Mouse (Mus musculus): ENCODE results near the gene Pou3f1. TPM values are rescaled to one million over a fixed set of nuclear protein-coding genes. Genes with fewer than 3 reads are reported as not detected.

The Pou3f1 gene
- 16.8 and 22.6 TPM in 2 replicates for polyA plus RNA-seq (2015; fragmentation: Nextera tagmentation; extraction: Ambion mirVana)

GRCm38 (mm10) chr4:124656518-124656853 lies at the start of gene Pou3f1:
Pou3f1 (plus strand) TSS chr4:124656807.
- Histone ChIP-seq H3K27me3 (replicated peaks) (peaks cover 29% of the 10 kb centered on the region), H3K27ac (peak within 1 kb of the TSS; percentile 70), H3K9me3 (no peaks in the 10 kb centered on the region), H3K4me2 (peak within 1 kb of the TSS; percentile 66), H3K4me3 (peak within 1 kb of the TSS; percentile 54), H3K9ac (peak within 1 kb of the TSS; percentile 49), H3K36me3 (replicated peaks) (no peaks in the 10 kb centered on the region), H3K4me1 (peaks cover 43% of the 10 kb centered on the region)
- under 1% methylated on average over 15 of the region's 15 CpGs for WGBS
- no peak; the same call in 1 of the 2 replicates for ATAC-seq (replicated peaks)

- no peaks in the 10 kb centered on the region for H3K36me3 ChIP-seq (replicated peaks)
- H3K27me3 ChIP-seq (replicated peaks), result peaks cover 3% of the 10 kb centered on the region; the same call in 1 of the 2 replicates
- 63% methylated on average over 8 of the region's 8 CpGs for WGBS
- ATAC-seq (replicated peaks), result no peak
- no peaks in the 10 kb centered on the region for H3K9me3 ChIP-seq
- no peaks in the 10 kb centered on the region for H3K4me1 ChIP-seq
- no peak overlapping the region for H3K9ac ChIP-seq
- H3K4me2 ChIP-seq, result no peak overlapping the region
- no peak overlapping the region for H3K27ac ChIP-seq
- H3K4me3 ChIP-seq, result no peak overlapping the region
Measured at GRCm38 (mm10) chr4:124607166-124607565, 49.4 kb upstream of the Pou3f1 start.

GRCm38 (mm10) chr4:124610066-124610465 lies 46.5 kb upstream of the Pou3f1 start:
- no peaks in the 10 kb centered on the region for H3K36me3 ChIP-seq (replicated peaks)
- 72% methylated on average over 2 of the region's 2 CpGs for WGBS
- no peak for ATAC-seq (replicated peaks)
- H3K4me2 ChIP-seq, result no peak overlapping the region
- no peak overlapping the region for H3K4me3 ChIP-seq
- no peaks in the 10 kb centered on the region for H3K9me3 ChIP-seq
- H3K9ac ChIP-seq, result no peak overlapping the region
- no peak overlapping the region for H3K27ac ChIP-seq
- peaks cover 9% of the 10 kb centered on the region for H3K4me1 ChIP-seq
- H3K27me3 ChIP-seq (replicated peaks), result peaks cover 3% of the 10 kb centered on the region; the same call in 1 of the 2 replicates

- H3K9me3 ChIP-seq, result no peaks in the 10 kb centered on the region
- no peak for ATAC-seq (replicated peaks)
- no peak within 1 kb of the TSS for H3K9ac ChIP-seq
- H3K27me3 ChIP-seq (replicated peaks), result no peaks in the 10 kb centered on the region
- H3K4me1 ChIP-seq, result peaks cover 15% of the 10 kb centered on the region
- H3K27ac ChIP-seq, result no peak within 1 kb of the TSS
- no peaks in the 10 kb centered on the region for H3K36me3 ChIP-seq (replicated peaks)
- no peak within 1 kb of the TSS for H3K4me2 ChIP-seq
- WGBS, result 70% methylated on average over 2 of the region's 2 CpGs
- no peak within 1 kb of the TSS for H3K4me3 ChIP-seq
Measured at GRCm38 (mm10) chr4:124610703-124611102, 45.9 kb upstream of the Pou3f1 start, which contains the start of gene 3100002H09Rik. 3100002H09Rik (minus strand) TSS chr4:124610803.

- ATAC-seq (replicated peaks), result no peak
- WGBS, result 84% methylated on average over 4 of the region's 4 CpGs
- Histone ChIP-seq H3K36me3 (replicated peaks) (no peaks in the 10 kb centered on the region), H3K9me3 (no peaks in the 10 kb centered on the region), H3K9ac (no peak overlapping the region), H3K27ac (no peak overlapping the region), H3K4me3 (no peak overlapping the region), H3K4me2 (no peak overlapping the region), H3K27me3 (replicated peaks) (no peaks in the 10 kb centered on the region), H3K4me1 (peaks cover 22% of the 10 kb centered on the region)
Measured at GRCm38 (mm10) chr4:124611768-124612167, 44.8 kb upstream of the Pou3f1 start.

GRCm38 (mm10) chr4:124614189-124614588 lies 42.4 kb upstream of the Pou3f1 start:
- Histone ChIP-seq H3K4me1 (peaks cover 39% of the 10 kb centered on the region), H3K27me3 (replicated peaks) (no peaks in the 10 kb centered on the region), H3K4me3 (no peak overlapping the region), H3K27ac (no peak overlapping the region), H3K9me3 (no peaks in the 10 kb centered on the region), H3K9ac (no peak overlapping the region), H3K36me3 (replicated peaks) (no peaks in the 10 kb centered on the region), H3K4me2 (no peak overlapping the region)
- no peak for ATAC-seq (replicated peaks)
- WGBS, result 0% methylated on average over 1 of the region's 1 CpGs

GRCm38 (mm10) chr4:124615406-124615960 lies 41.1 kb upstream of the Pou3f1 start:
- Histone ChIP-seq H3K27me3 (replicated peaks) (no peaks in the 10 kb centered on the region), H3K36me3 (replicated peaks) (no peaks in the 10 kb centered on the region), H3K4me2 (no peak overlapping the region), H3K9ac (no peak overlapping the region), H3K4me1 (peaks cover 39% of the 10 kb centered on the region), H3K27ac (peak overlapping the region; percentile 55), H3K9me3 (no peaks in the 10 kb centered on the region), H3K4me3 (no peak overlapping the region)
- WGBS, result 31% methylated on average over 14 of the region's 14 CpGs
- ATAC-seq (replicated peaks), result no peak

GRCm38 (mm10) chr4:124615986-124616385 lies 40.6 kb upstream of the Pou3f1 start:
- no peaks in the 10 kb centered on the region for H3K9me3 ChIP-seq
- 50% methylated on average over 9 of the region's 9 CpGs for WGBS
- no peak for ATAC-seq (replicated peaks)
- no peak overlapping the region for H3K4me3 ChIP-seq
- H3K27ac ChIP-seq, result peak overlapping the region; percentile 55
- no peak overlapping the region for H3K4me2 ChIP-seq
- no peaks in the 10 kb centered on the region for H3K27me3 ChIP-seq (replicated peaks)
- peaks cover 39% of the 10 kb centered on the region for H3K4me1 ChIP-seq
- H3K36me3 ChIP-seq (replicated peaks), result no peaks in the 10 kb centered on the region
- H3K9ac ChIP-seq, result no peak overlapping the region

- Histone ChIP-seq H3K9ac (no peak overlapping the region), H3K4me1 (peaks cover 41% of the 10 kb centered on the region), H3K4me2 (no peak overlapping the region), H3K27ac (peak overlapping the region; percentile 55; the same call in 1 of the 2 replicates), H3K27me3 (replicated peaks) (no peaks in the 10 kb centered on the region), H3K36me3 (replicated peaks) (no peaks in the 10 kb centered on the region), H3K9me3 (no peaks in the 10 kb centered on the region), H3K4me3 (no peak overlapping the region)
- WGBS, result 27% methylated on average over 1 of the region's 1 CpGs
- ATAC-seq (replicated peaks), result peak; percentile 19; the same call in 1 of the 2 replicates
Measured at GRCm38 (mm10) chr4:124616636-124617035, 40.0 kb upstream of the Pou3f1 start.

- no peaks in the 10 kb centered on the region for H3K9me3 ChIP-seq
- peaks cover 40% of the 10 kb centered on the region for H3K4me1 ChIP-seq
- H3K9ac ChIP-seq, result no peak overlapping the region
- no peaks in the 10 kb centered on the region for H3K27me3 ChIP-seq (replicated peaks)
- ATAC-seq (replicated peaks), result no peak
- peak overlapping the region; percentile 51; the same call in 1 of the 2 replicates for H3K27ac ChIP-seq
- H3K36me3 ChIP-seq (replicated peaks), result no peaks in the 10 kb centered on the region
- H3K4me2 ChIP-seq, result peak overlapping the region; percentile 23; the same call in 1 of the 2 replicates
- no peak overlapping the region for H3K4me3 ChIP-seq
- WGBS, result 7% methylated on average over 16 of the region's 16 CpGs
Measured at GRCm38 (mm10) chr4:124618599-124618998, 38.0 kb upstream of the Pou3f1 start.

GRCm38 (mm10) chr4:124621406-124621805 lies 35.2 kb upstream of the Pou3f1 start:
- 57% methylated on average over 11 of the region's 11 CpGs for WGBS
- ATAC-seq (replicated peaks), result no peak
- Histone ChIP-seq H3K4me1 (peaks cover 29% of the 10 kb centered on the region), H3K9me3 (no peaks in the 10 kb centered on the region), H3K9ac (no peak overlapping the region), H3K4me3 (no peak overlapping the region), H3K36me3 (replicated peaks) (no peaks in the 10 kb centered on the region), H3K27ac (no peak overlapping the region), H3K27me3 (replicated peaks) (no peaks in the 10 kb centered on the region), H3K4me2 (no peak overlapping the region)

GRCm38 (mm10) chr4:124622566-124622965 lies 34.0 kb upstream of the Pou3f1 start:
- no peak overlapping the region for H3K4me2 ChIP-seq

GRCm38 (mm10) chr4:124624111-124624581 lies 32.5 kb upstream of the Pou3f1 start:
- no peaks in the 10 kb centered on the region for H3K36me3 ChIP-seq (replicated peaks)
- 0 out of 2 replicates have a peak overlapping the region, but pooled peaks have one; percentile 31 for H3K27ac ChIP-seq
- H3K9ac ChIP-seq, result no peak overlapping the region
- WGBS, result 33% methylated on average over 7 of the region's 7 CpGs
- no peaks in the 10 kb centered on the region for H3K27me3 ChIP-seq (replicated peaks)
- no peak overlapping the region for H3K4me3 ChIP-seq
- H3K4me1 ChIP-seq, result peaks cover 13% of the 10 kb centered on the region
- 0 out of 2 replicates have a peak, but pooled peaks have one; percentile 27 for ATAC-seq (replicated peaks)
- no peaks in the 10 kb centered on the region for H3K9me3 ChIP-seq
- no peak overlapping the region for H3K4me2 ChIP-seq

More at GRCm38 (mm10) chr4:124622566-124622965, 34.0 kb upstream of the Pou3f1 start:
- ATAC-seq (replicated peaks), result no peak
- Histone ChIP-seq H3K9ac (no peak overlapping the region), H3K4me3 (no peak overlapping the region), H3K9me3 (no peaks in the 10 kb centered on the region), H3K27me3 (replicated peaks) (no peaks in the 10 kb centered on the region), H3K36me3 (replicated peaks) (no peaks in the 10 kb centered on the region), H3K27ac (no peak overlapping the region), H3K4me1 (peaks cover 23% of the 10 kb centered on the region)
- 91% methylated on average over 5 of the region's 5 CpGs for WGBS
